Mouse (Mus musculus): ENCODE results near the gene Pnkd.
"Not testable (repeated sequence)": the region's sequence is repeated elsewhere in the genome, so short reads cannot be mapped to it uniquely, and the experiment has no call there.

The Pnkd gene

GRCm38 (mm10) chr1:74326916-74327315 is 42.2 kb downstream of the Pnkd start:
- in situ Hi-C loops (cut with MseI, MboI) = not testable (repeated sequence)

- in situ Hi-C loops (cut with MseI, MboI) = no loop called here
Measured at GRCm38 (mm10) chr1:74329899-74330431, 45.2 kb downstream of the Pnkd start.

GRCm38 (mm10) chr1:74331046-74331681 is 46.4 kb downstream of the Pnkd start:
- in situ Hi-C loops (cut with MseI, MboI) = no loop called here

- in situ Hi-C loops (cut with MseI, MboI) = no loop called here
Measured at GRCm38 (mm10) chr1:74332241-74332763, 47.6 kb downstream of the Pnkd start.

GRCm38 (mm10) chr1:74332930-74333329 is 48.2 kb downstream of the Pnkd start:
- in situ Hi-C loops (cut with MseI, MboI) = no loop called here

GRCm38 (mm10) chr1:74334607-74335006 is 49.9 kb downstream of the Pnkd start:
- in situ Hi-C loops (cut with MseI, MboI) = no loop called here

GRCm38 (mm10) chr1:74335033-74335432 is 50.3 kb downstream of the Pnkd start:
- in situ Hi-C loops (cut with MseI, MboI) = no loop called here

- in situ Hi-C loops (cut with MseI, MboI) = no loop called here
Measured at GRCm38 (mm10) chr1:74335436-74336170, 50.9 kb downstream of the Pnkd start.

GRCm38 (mm10) chr1:74337241-74337771 is 52.6 kb downstream of the Pnkd start:
- in situ Hi-C loops (cut with MseI, MboI) = no loop called here

GRCm38 (mm10) chr1:74338013-74338412 is 53.3 kb downstream of the Pnkd start:
- in situ Hi-C loops (cut with MseI, MboI) = no loop called here

GRCm38 (mm10) chr1:74338626-74339025 is 53.9 kb downstream of the Pnkd start:
- in situ Hi-C loops (cut with MseI, MboI) = no loop called here

GRCm38 (mm10) chr1:74339917-74340316 is 55.2 kb downstream of the Pnkd start:
- in situ Hi-C loops (cut with MseI, MboI) = no loop called here

GRCm38 (mm10) chr1:74340361-74340764 is 55.6 kb downstream of the Pnkd start:
- in situ Hi-C loops (cut with MseI, MboI) = no loop called here

GRCm38 (mm10) chr1:74340992-74341391 is 56.3 kb downstream of the Pnkd start:
- in situ Hi-C loops (cut with MseI, MboI) = not testable (repeated sequence)

- in situ Hi-C loops (cut with MseI, MboI) = no loop called here
Measured at GRCm38 (mm10) chr1:74341898-74342297, 57.2 kb downstream of the Pnkd start.

- in situ Hi-C loops (cut with MseI, MboI) = no loop called here
Measured at GRCm38 (mm10) chr1:74342308-74342707, 57.6 kb downstream of the Pnkd start.

GRCm38 (mm10) chr1:74343161-74343560 is 58.4 kb downstream of the Pnkd start:
- in situ Hi-C loops (cut with MseI, MboI) = no loop called here

GRCm38 (mm10) chr1:74344163-74344916 is 59.6 kb downstream of the Pnkd start:
- in situ Hi-C loops (cut with MseI, MboI) = no loop called here

GRCm38 (mm10) chr1:74351185-74351769 is 66.5 kb downstream of the Pnkd start:
- in situ Hi-C loops (cut with MseI, MboI) = no loop called here

GRCm38 (mm10) chr1:74352532-74353096 is 67.9 kb downstream of the Pnkd start:
- in situ Hi-C loops (cut with MseI, MboI) = no loop called here

Measured in mouse trophoblast stem cell (cell line).